Mouse (Mus musculus) CH12.LX (cell line): ENCODE results near the gene Mdga1. TPM values are rescaled to one million over a fixed set of nuclear protein-coding genes. Genes with fewer than 3 reads are reported as not detected.
A peak's percentile ranks its signal among the peaks of the same experiment; 100 is the strongest.
"Not testable (repeated sequence)": the region's sequence is repeated elsewhere in the genome, so short reads cannot be mapped to it uniquely, and the experiment has no call there.

Experiments used
- DNase-seq: peaks from one replicate; pipeline ENCODE4 v3.0.0-alpha.2; 2013; ENCODE audit errors: extremely low read depth
- H3K27ac ChIP-seq: 2 replicates; pipeline ENCODE4 v1.5.1; 2012; ENCODE audit warnings: low read depth, mild to moderate bottlenecking, control low read depth, moderate library complexity; ENCODE audit not compliant: insufficient read depth
- H3K27me3 ChIP-seq: replicated peaks from 2 replicates; pipeline ENCODE3; 2012; ENCODE audit warnings: inconsistent platforms
- H3K36me3 ChIP-seq, 2 experiments: replicated peaks in 1 of 2; 2 replicates each; pipeline versions ENCODE3 to v1.6.1; 2012; ENCODE audit warnings: inconsistent platforms in 1 of 2, low read length in 1 of 2, mild to moderate bottlenecking in 1 of 2, mixed read lengths in 1 of 2, moderate library complexity in 1 of 2; ENCODE audit not compliant: control insufficient read depth in 1 of 2, insufficient read depth in 1 of 2
- H3K4me1 ChIP-seq, 2 experiments: 2 replicates each; pipeline ENCODE4 v1.6.1; 2012; ENCODE audit warnings: inconsistent platforms in 1 of 2, moderate library complexity in 1 of 2; ENCODE audit not compliant: insufficient read depth in 2 of 2, control insufficient read depth in 1 of 2
- H3K4me2 ChIP-seq: 2 replicates; pipeline ENCODE4 v1.6.1; 2012; ENCODE audit warnings: low read depth, mild to moderate bottlenecking, control low read depth; ENCODE audit not compliant: poor library complexity, insufficient read depth, severe bottlenecking
- H3K4me3 ChIP-seq, 3 experiments: fragments of 150-350 bp in 1 of 3; sonication (generic) in 1 of 3; replicated peaks in 1 of 3; 2 replicates each; pipeline versions ENCODE3 to v1.5.1; 2011 to 2012; ENCODE audit warnings: low read depth in 2 of 3, low read length in 2 of 3, mild to moderate bottlenecking in 2 of 3, moderate library complexity in 2 of 3, control low read depth in 1 of 3, improper control_type of control experiment in 1 of 3, inconsistent platforms in 1 of 3, mixed read lengths in 1 of 3; ENCODE audit not compliant: poor library complexity in 1 of 3
- H3K79me2 ChIP-seq: replicated peaks from 2 replicates; pipeline ENCODE4 v1.6.1; 2012; ENCODE audit warnings: mild to moderate bottlenecking, moderate library complexity; ENCODE audit not compliant: control insufficient read depth, poor library complexity, insufficient read depth, severe bottlenecking; ENCODE audit errors: extremely low read depth
- H3K9ac ChIP-seq: 2 replicates; pipeline ENCODE4 v1.6.1; 2012; ENCODE audit warnings: low read depth, mild to moderate bottlenecking, control low read depth, moderate library complexity; ENCODE audit not compliant: insufficient read depth
- H3K9me3 ChIP-seq: replicated peaks from 2 replicates; pipeline ENCODE3; 2012; ENCODE audit warnings: low read length, inconsistent platforms, mixed read lengths
- CHD1 ChIP-seq: IDR thresholded peaks from 2 replicates; pipeline ENCODE4 v1.6.1; 2012; ENCODE audit warnings: low read depth, low read length, improper control_type of control experiment, inconsistent platforms
- CTCF ChIP-seq, 2 experiments: IDR thresholded peaks in 1 of 2; conservative IDR thresholded peaks in 1 of 2; 2 replicates each; pipeline ENCODE4 v1.5.1; 2011 to 2012; ENCODE audit warnings: low read depth in 2 of 2, low read length in 2 of 2, improper control_type of control experiment in 1 of 2, inconsistent platforms in 1 of 2, mild to moderate bottlenecking in 1 of 2, moderate library complexity in 1 of 2
- E2F4 ChIP-seq: IDR thresholded peaks from 2 replicates; pipeline ENCODE4 v1.6.1; 2011; ENCODE audit warnings: low read depth, low read length, improper control_type of control experiment; ENCODE audit not compliant: insufficient replicate concordance
- JUN ChIP-seq: IDR thresholded peaks from 2 replicates; pipeline ENCODE4 v1.6.1; 2011; ENCODE audit warnings: low read depth, mild to moderate bottlenecking, low read length, improper control_type of control experiment, moderate library complexity; ENCODE audit not compliant: insufficient read depth
- KAT2A ChIP-seq: IDR thresholded peaks from 2 replicates; pipeline ENCODE4 v1.6.1; 2012; ENCODE audit warnings: low read length, improper control_type of control experiment, inconsistent platforms; ENCODE audit not compliant: insufficient replicate concordance
- MAX ChIP-seq: IDR thresholded peaks from 2 replicates; pipeline ENCODE4 v1.6.1; 2011; ENCODE audit warnings: low read length, improper control_type of control experiment
- MAZ ChIP-seq: IDR thresholded peaks from 2 replicates; pipeline ENCODE4 v1.6.1; 2012; ENCODE audit warnings: low read depth, mild to moderate bottlenecking, inconsistent platforms, low read length, improper control_type of control experiment, moderate library complexity
- MXI1 ChIP-seq: IDR thresholded peaks from 2 replicates; pipeline ENCODE4 v1.6.1; 2011; ENCODE audit warnings: mild to moderate bottlenecking, low read depth, low read length, improper control_type of control experiment
- RCOR1 ChIP-seq: conservative IDR thresholded peaks from 2 replicates; pipeline ENCODE4 v1.6.1; 2012; ENCODE audit warnings: low read depth, mild to moderate bottlenecking, inconsistent platforms, low read length, improper control_type of control experiment
- SIN3A ChIP-seq: IDR thresholded peaks from 2 replicates; pipeline ENCODE4 v1.6.1; 2012; ENCODE audit warnings: low read length, improper control_type of control experiment, inconsistent platforms
- TBP ChIP-seq: conservative IDR thresholded peaks from 2 replicates; pipeline ENCODE4 v1.6.1; 2011; ENCODE audit warnings: low read depth, low read length, improper control_type of control experiment
- ZC3H11A ChIP-seq: IDR thresholded peaks from 2 replicates; pipeline ENCODE4 v1.6.1; 2012; ENCODE audit warnings: low read depth, mild to moderate bottlenecking, inconsistent platforms, low read length, improper control_type of control experiment
- ZMIZ1 ChIP-seq: IDR thresholded peaks from 2 replicates; pipeline ENCODE4 v1.6.1; 2012; ENCODE audit warnings: low read depth, mild to moderate bottlenecking, inconsistent platforms, low read length, improper control_type of control experiment
- ZNF384 ChIP-seq: IDR thresholded peaks from 2 replicates; pipeline ENCODE4 v1.6.1; 2012; ENCODE audit warnings: low read depth, low read length, improper control_type of control experiment, inconsistent platforms
- dilution Hi-C: fragments of 300-500 bp; cut with MboI; formaldehyde crosslinking; loops from 2 replicates; pipeline ENCODE4 v1.14.3; 2020; ENCODE audit warnings: low sequenced_read_pairs; ENCODE audit not compliant: extremely low pct_unique_long_range_greater_than_20kb, extremely low pct_ligation_motif_present
- in situ Hi-C: fragments of 300-500 bp; cut with MboI; formaldehyde crosslinking; loops from 3 replicates; pipeline ENCODE4 v1.14.3; 2019; ENCODE audit warnings: low sequenced_read_pairs, low pct_ligation_motif_present, low pct_unique_long_range_greater_than_20kb, mixed read lengths
- polyA plus RNA-seq: library from polyadenylated mRNA; unstranded; fragments of >175 nt; gene quantifications from 2 replicates; pipeline ENCODE4 v1.2.1, GENCODE M21; 2012; ENCODE audit warnings: low read depth; ENCODE audit not compliant: insufficient read length
- total RNA-seq, 2 experiments: library from RNA; depleted of rRNA; stranded (reverse); fragments of 300-350 nt in 1 of 2; fragments of >200 nt in 1 of 2; gene quantifications; 2 replicates each; pipeline ENCODE4 v1.2.3; 2012 to 2014

The Mdga1 gene
- total and polyA plus RNA-seq, 3 experiments = 0.29 to 0.39 (median 0.38) TPM

- Histone ChIP-seq H3K27me3 (no peaks in the 10 kb centered on the region), H3K36me3 (no peaks in the 10 kb centered on the region), H3K4me1 (no peaks in the 10 kb centered on the region), H3K9me3 (peaks cover 3% of the 10 kb centered on the region), H3K27ac (no peak overlapping the region), H3K79me2 (no peaks in the 10 kb centered on the region), H3K4me3 (no peak overlapping the region), H3K9ac (no peak overlapping the region), H3K4me2 (no peak overlapping the region)
- no peak for DNase-seq
- in situ Hi-C loops = no loop called here
- dilution Hi-C loops = loop anchor here (25.0 kb wide), 1 partner anchor 99 kb away; no protein-coding TSS in a partner anchor
- TF ChIP-seq SIN3A = no peak
- no peak for TF ChIP-seq E2F4
- TF ChIP-seq MAZ = no peak
- TF ChIP-seq RCOR1 = no peak
- no peak for TF ChIP-seq ZMIZ1
- no peak for TF ChIP-seq MAX
- TF ChIP-seq TBP = no peak
Measured at GRCm38 (mm10) chr17:29788573-29788972, 181.3 kb downstream of the Mdga1 start.

GRCm38 (mm10) chr17:29784820-29785219 lies 185.1 kb downstream of the Mdga1 start:
- in situ Hi-C loops (no loop called here), dilution Hi-C loops (loop anchor here (25.0 kb wide), 1 partner anchor 102 kb away; no protein-coding TSS in a partner anchor)
- TF ChIP-seq MAX (no peak), ZC3H11A (no peak), KAT2A (no peak), MXI1 (no peak), CTCF (conservative IDR thresholded peaks at IDR 0.05 in 1 of 2, IDR thresholded peaks at IDR 0.05 in 1 of 2; ENCODE audit: low read depth in 2 of 2, low read length in 2 of 2) (peak; percentile 15 to 41; a peak in 2 of 4 replicates), CHD1 (no peak), JUN (no peak)
- H3K36me3 ChIP-seq = no peaks in the 10 kb centered on the region
- no peak for DNase-seq
- H3K27ac ChIP-seq = no peak overlapping the region
- H3K9me3 ChIP-seq = peaks cover 3% of the 10 kb centered on the region
- H3K4me2 ChIP-seq = no peak overlapping the region
- H3K27me3 ChIP-seq = no peaks in the 10 kb centered on the region
- H3K4me1 ChIP-seq = no peaks in the 10 kb centered on the region
- H3K79me2 ChIP-seq = no peaks in the 10 kb centered on the region
- H3K9ac ChIP-seq = no peak overlapping the region
- H3K4me3 ChIP-seq = no peak overlapping the region

- H3K4me1 ChIP-seq, H3K9ac ChIP-seq, H3K4me2 ChIP-seq, H3K27ac ChIP-seq, H3K36me3 ChIP-seq, DNase-seq, H3K79me2 ChIP-seq, H3K4me3 ChIP-seq, H3K9me3 ChIP-seq, in situ Hi-C loops, H3K27me3 ChIP-seq: not testable (repeated sequence)
- TF ChIP-seq ZNF384 = peak; percentile 54
- dilution Hi-C loops = loop anchor here (25.0 kb wide), 1 partner anchor 106 kb away; no protein-coding TSS in a partner anchor
Measured at GRCm38 (mm10) chr17:29781472-29781871, 188.4 kb downstream of the Mdga1 start.
